Mouse (Mus musculus) embryonic facial prominence, embryonic 10.5 days (tissue): Measurements from ENCODE around the gene Izumo1. TPM values are rescaled to one million over a fixed set of nuclear protein-coding genes. Genes with fewer than 3 reads are reported as not detected.

Source experiments
- polyA plus RNA-seq: library from polyadenylated mRNA; unstranded; fragments of >200 nt; fragmentation: Nextera tagmentation; extraction: Ambion mirVana; gene quantifications from 2 replicates; pipeline ENCODE4 v1.2.1, GENCODE M21; 2016

The Izumo1 gene
- polyA plus RNA-seq, 1 experiment from 2014 or later: 0.07 TPM

Other genes with a start within 250 kb of the Izumo1 start
- 285 and 287 TPM in 2 replicates for gene Snrnp70, start 226.1 kb upstream of the Izumo1 start, polyA plus RNA-seq
- 0.06 TPM in 1 of 2 replicates, not detected in the other for gene Kcna7, start 216.2 kb upstream of the Izumo1 start, polyA plus RNA-seq
- gene Ntf5, start 208.1 kb upstream of the Izumo1 start, polyA plus RNA-seq: 2.8 TPM in 2 replicates
- 0.24 and 0.70 TPM in 2 replicates for gene Lhb, start 201.0 kb upstream of the Izumo1 start, polyA plus RNA-seq
- gene Gys1, start 187.0 kb upstream of the Izumo1 start, polyA plus RNA-seq: 44.2 and 45.5 TPM in 2 replicates
- 227 TPM in 2 replicates for gene Ruvbl2, start 183.7 kb upstream of the Izumo1 start, polyA plus RNA-seq
- gene Ftl1, start 161.9 kb upstream of the Izumo1 start, polyA plus RNA-seq: 5,460 and 5,734 TPM in 2 replicates
- 243 and 247 TPM in 2 replicates for gene Bax, start 154.9 kb upstream of the Izumo1 start, polyA plus RNA-seq
- gene Tulp2, start 139.9 kb upstream of the Izumo1 start, polyA plus RNA-seq: 0.93 and 1.4 TPM in 2 replicates
- gene Gm45808, start 135.0 kb upstream of the Izumo1 start, polyA plus RNA-seq: not detected in 2 replicates
- 5.7 and 7.4 TPM in 2 replicates for gene Dhdh, start 133.0 kb upstream of the Izumo1 start, polyA plus RNA-seq
- gene Nucb1, start 111.4 kb upstream of the Izumo1 start, polyA plus RNA-seq: 115 and 123 TPM in 2 replicates
- 18.6 and 21.6 TPM in 2 replicates for gene Ppp1r15a, start 95.5 kb upstream of the Izumo1 start, polyA plus RNA-seq
- 1.9 and 2.3 TPM in 2 replicates for gene Plekha4, start 95.5 kb upstream of the Izumo1 start, polyA plus RNA-seq
- 0.87 and 0.92 TPM in 2 replicates for gene Hsd17b14, start 66.9 kb upstream of the Izumo1 start, polyA plus RNA-seq
- 51.1 and 51.9 TPM in 2 replicates for gene Bcat2, start 51.7 kb upstream of the Izumo1 start, polyA plus RNA-seq
- not detected in 2 replicates for gene Fgf21, start 6.3 kb upstream of the Izumo1 start, polyA plus RNA-seq
- gene Fut1, start 4.5 kb upstream of the Izumo1 start, polyA plus RNA-seq: 0.07 and 0.44 TPM in 2 replicates
- gene Rasip1, start 5.7 kb downstream of the Izumo1 start, polyA plus RNA-seq: 6.5 and 6.8 TPM in 2 replicates
- 1.3 and 3.1 TPM in 2 replicates for gene Mamstr, start 18.2 kb downstream of the Izumo1 start, polyA plus RNA-seq
- gene Fut2, start 44.6 kb downstream of the Izumo1 start, polyA plus RNA-seq: 0.07 and 0.16 TPM in 2 replicates
- gene Ntn5, start 62.2 kb downstream of the Izumo1 start, polyA plus RNA-seq: 0.28 and 0.42 TPM in 2 replicates
- 0.55 and 0.64 TPM in 2 replicates for gene Sec1, start 72.6 kb downstream of the Izumo1 start, polyA plus RNA-seq
- gene Car11, start 78.0 kb downstream of the Izumo1 start, polyA plus RNA-seq: 8.5 and 9.1 TPM in 2 replicates
- 3.6 and 4.3 TPM in 2 replicates for gene Dbp, start 83.3 kb downstream of the Izumo1 start, polyA plus RNA-seq
- gene Rpl18, start 93.6 kb downstream of the Izumo1 start, polyA plus RNA-seq: 1,168 and 1,206 TPM in 2 replicates
- gene Sphk2, start 96.2 kb downstream of the Izumo1 start, polyA plus RNA-seq: 41.5 and 42.1 TPM in 2 replicates
- 1.8 and 2.2 TPM in 2 replicates for gene Fam83e, start 99.4 kb downstream of the Izumo1 start, polyA plus RNA-seq
- 0.22 TPM in 1 of 2 replicates, not detected in the other for gene Spaca4, start 104.0 kb downstream of the Izumo1 start, polyA plus RNA-seq
- gene Lmtk3, start 161.9 kb downstream of the Izumo1 start, polyA plus RNA-seq: 2.1 and 3.0 TPM in 2 replicates
- 1.6 and 1.7 TPM in 2 replicates for gene Sult2b1, start 162.9 kb downstream of the Izumo1 start, polyA plus RNA-seq
- gene Cyth2, start 192.8 kb downstream of the Izumo1 start, polyA plus RNA-seq: 157 and 161 TPM in 2 replicates
- 0.88 and 1.5 TPM in 2 replicates for gene Kcnj14, start 203.0 kb downstream of the Izumo1 start, polyA plus RNA-seq
- 127 and 132 TPM in 2 replicates for gene Grwd1, start 209.1 kb downstream of the Izumo1 start, polyA plus RNA-seq